Mouse (Mus musculus) testis, adult 2 months (tissue): ENCODE results near the gene Gzmf.

Experiments
- CTCF ChIP-seq: fragments of 200-500 bp; IDR thresholded peaks from 2 replicates; pipeline ENCODE4 v1.5.1; 2012; ENCODE audit warnings: low read depth, mild to moderate bottlenecking, inconsistent platforms, low read length, moderate library complexity; ENCODE audit not compliant: control insufficient read depth, insufficient read depth, insufficient replicate concordance
- POLR2A ChIP-seq: fragments of 200-500 bp; IDR thresholded peaks from 2 replicates; pipeline ENCODE4 v1.6.1; 2012; ENCODE audit warnings: low read depth, mild to moderate bottlenecking, inconsistent platforms, low read length, moderate library complexity; ENCODE audit not compliant: control insufficient read depth

GRCm38 (mm10) chr14:56173396-56173795 is 37.8 kb downstream of the Gzmf start:
- no peak for TF ChIP-seq CTCF
- no peak for TF ChIP-seq POLR2A
